In the genomic region with DNA sequence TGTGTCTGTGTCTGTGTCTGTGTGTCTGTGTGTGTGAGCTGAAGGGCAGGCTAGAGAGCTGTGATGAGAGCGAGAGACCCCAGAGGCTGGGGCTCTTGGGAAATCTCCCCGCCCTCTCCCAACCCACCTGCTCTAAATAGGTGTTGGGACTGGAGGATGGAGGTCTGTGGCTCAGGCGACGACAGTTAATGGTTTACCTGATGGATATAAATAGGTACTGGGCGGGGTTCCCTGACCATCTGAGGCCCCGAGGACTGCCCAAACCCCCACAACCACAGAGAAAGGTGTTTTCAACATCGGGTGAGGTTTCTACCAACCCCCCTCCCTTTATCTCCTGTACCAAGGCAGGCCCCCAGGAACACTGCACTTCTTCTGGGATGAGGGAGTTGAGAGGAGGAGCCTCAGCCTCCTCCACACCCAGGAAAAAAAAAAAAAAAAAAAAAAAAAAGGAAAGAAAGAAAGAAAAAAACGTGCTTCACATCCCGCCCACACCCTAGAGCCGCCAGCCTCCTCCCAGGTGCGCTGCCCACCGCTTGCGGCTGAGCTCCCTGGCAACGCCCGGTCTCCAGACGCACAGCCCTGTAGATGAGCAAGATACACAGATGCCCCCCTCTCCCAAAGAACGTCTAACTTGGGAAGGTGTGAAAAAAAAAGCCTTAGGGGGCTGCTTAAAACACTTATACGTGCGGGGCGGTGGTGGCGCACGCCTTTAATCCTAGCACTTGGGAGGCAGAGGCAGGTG, we compare ENCODE assay signal across 19 mouse cellular contexts. TPM values are rescaled to one million over a fixed set of nuclear protein-coding genes. Genes with fewer than 3 reads are reported as not detected.
DNase-seq lines count a peak whose midpoint lies in the region; ATAC-seq lines count a peak whose summit lies in the region.
"Had no signal": no experiment of that assay in that cellular context is flagged by ENCODE, and none has a peak within 500 bp of the region (broad histone marks: within the 10 kb centered on the region; RNA-seq: fewer than 3 reads in every experiment).

No protein-coding gene starts in this region.

- peaks cover 24% of the 10 kb centered on the region for H3K4me1 ChIP-seq in intestine, embryonic 16.5 days (ENCODE audit: control insufficient read depth, insufficient read depth, low read length)
- H3K4me1 ChIP-seq in forebrain, embryonic 15.5 days, result peaks cover 21% of the 10 kb centered on the region
- H3K4me1 ChIP-seq: liver, embryonic 12.5 days had no signal

- H3K27ac ChIP-seq in intestine, embryonic 16.5 days (ENCODE audit: low read length), result peak overlapping the region; percentile 60
- no peak overlapping the region for H3K27ac ChIP-seq in forebrain, embryonic 15.5 days (replicated peaks)
- H3K27ac ChIP-seq: gastrocnemius, adult 2 months; liver, embryonic 12.5 days had no signal

- no peaks in the 10 kb centered on the region for H3K36me3 ChIP-seq in intestine, embryonic 16.5 days (ENCODE audit: control insufficient read depth, insufficient read depth, low read length)
- 0 out of 2 replicates have a peak, but pooled peaks cover 3% of the 10 kb centered on the region for H3K36me3 ChIP-seq in forebrain, embryonic 15.5 days
- H3K36me3 ChIP-seq: liver, embryonic 12.5 days had no signal

- ATAC-seq in intestine, embryonic 16.5 days, result peak; percentile 59
- ATAC-seq in forebrain, embryonic 15.5 days (replicated peaks), result no peak
- ATAC-seq: liver, embryonic 12.5 days had no signal

- 56% methylated on average over 22 of the region's 22 CpGs for WGBS in intestine, embryonic 16.5 days
- 74% methylated on average over 22 of the region's 22 CpGs for WGBS in forebrain, embryonic 15.5 days

- 0 out of 2 replicates have a peak overlapping the region, but pooled peaks have one; percentile 0 for H3K4me3 ChIP-seq in intestine, embryonic 16.5 days (ENCODE audit: low read length)
- no peak overlapping the region for H3K4me3 ChIP-seq in forebrain, embryonic 15.5 days
- H3K4me3 ChIP-seq: gastrocnemius, adult 2 months; liver, embryonic 12.5 days had no signal

- H3K4me2 ChIP-seq in intestine, embryonic 16.5 days (ENCODE audit: low read depth, low read length), result peak overlapping the region; percentile 32
- no peak overlapping the region for H3K4me2 ChIP-seq in forebrain, embryonic 15.5 days (replicated peaks)
- H3K4me2 ChIP-seq: liver, embryonic 12.5 days had no signal

- no peaks in the 10 kb centered on the region for H3K9me3 ChIP-seq in intestine, embryonic 16.5 days (ENCODE audit: control insufficient read depth, low read length)
- no peaks in the 10 kb centered on the region for H3K9me3 ChIP-seq in forebrain, embryonic 15.5 days
- H3K9me3 ChIP-seq: liver, embryonic 12.5 days had no signal

- no peak overlapping the region for H3K9ac ChIP-seq in intestine, embryonic 16.5 days (ENCODE audit: low read depth, low read length)
- no peak overlapping the region for H3K9ac ChIP-seq in forebrain, embryonic 15.5 days (replicated peaks)
- H3K9ac ChIP-seq: liver, embryonic 12.5 days had no signal

- H3K27me3 ChIP-seq in intestine, embryonic 16.5 days (replicated peaks; ENCODE audit: control insufficient read depth, insufficient read depth, low read length), result no peaks in the 10 kb centered on the region
- H3K27me3 ChIP-seq in forebrain, embryonic 15.5 days, result no peaks in the 10 kb centered on the region

- DNase-seq in cerebellum, adult 11-12 months, result peak; percentile 49
- DNase-seq in cerebellum, adult 8-10 months, result no peak
- peak; percentile 75 to 82 for DNase-seq in left cerebral cortex, adult 18-20 months (ENCODE audit: low spot score in 2 of 2)
- no peak for DNase-seq in left cerebral cortex, adult 11 months (ENCODE audit: low spot score)
- peak; percentile 86 to 87 for DNase-seq in right cerebral cortex, postnatal 36 days (ENCODE audit: low spot score in 2 of 2)
- DNase-seq in ovary, postnatal 36 days (ENCODE audit: low spot score), result no peak
- DNase-seq: adrenal gland, postnatal 14 days; gastrocnemius, adult 2 months; kidney, adult 9 months; lung, postnatal 4 days; midbrain, embryonic 14.5 days; retina, postnatal 1 day had no signal

RNA-seq across cellular contexts. Expression of a gene that starts 10.3 kb away (rescaled TPM):
- total RNA-seq in left cerebral cortex, adult 18-20 months (2021), result 100 to 1,000 TPM; 157 to 158 TPM
- polyA plus RNA-seq in intestine, embryonic 16.5 days (2015; fragmentation: Nextera tagmentation; extraction: Ambion mirVana), result 10.3 and 11.1 TPM in 2 replicates
- 14.7 and 15.7 TPM in 2 replicates for polyA plus RNA-seq in forebrain, embryonic 15.5 days (2015; fragmentation: Nextera tagmentation; extraction: Ambion mirVana)

RNA-seq across cellular contexts. Expression of a gene that starts 56.8 kb away (rescaled TPM):
- total RNA-seq in left cerebral cortex, adult 18-20 months (2021), result not detected
- polyA plus RNA-seq in intestine, embryonic 16.5 days (2015; fragmentation: Nextera tagmentation; extraction: Ambion mirVana), result not detected in 2 replicates
- not detected in 2 replicates for polyA plus RNA-seq in forebrain, embryonic 15.5 days (2015; fragmentation: Nextera tagmentation; extraction: Ambion mirVana)
- total RNA-seq: adrenal gland, postnatal 14 days; gastrocnemius, adult 2 months; hematopoietic stem cell, adult 5-6 weeks; layer of hippocampus, postnatal 25 days had no signal
- polyA plus RNA-seq: liver, embryonic 12.5 days; midbrain, embryonic 14.5 days; neural tube, embryonic 11.5 days; urinary bladder, adult 2 months had no signal

Comparison
In these comparisons a context has a peak if more than half of its experiments do, and no peak if none do; other contexts are left out.
1. DNase-seq: peak in cerebellum, adult 11-12 months (single experiment), left cerebral cortex, adult 18-20 months (2 of 2) and right cerebral cortex, postnatal 36 days (2 of 2); none in cerebellum, adult 8-10 months (single experiment), left cerebral cortex, adult 11 months (single experiment) and ovary, postnatal 36 days (single experiment).